Mouse (Mus musculus): ENCODE data around the gene Nynrin. TPM values are rescaled to one million over a fixed set of nuclear protein-coding genes. Genes with fewer than 3 reads are reported as not detected.

Gene Nynrin
- total RNA-seq (2021): 1 to 10 TPM; 8.2 to 9.0 TPM
- long read RNA-seq, experiment 1, full-length matches to known transcripts: 1 of 2 reads
- long read RNA-seq, experiment 1, partial matches to known transcripts: 0 of 2 reads
- long read RNA-seq, experiment 1, other reads (novel, unspliced or antisense): 1 of 2 reads
- long read RNA-seq, experiment 2, partial matches to known transcripts: 0 of 5 reads
- long read RNA-seq, experiment 2, other reads (novel, unspliced or antisense): 5 of 5 reads

DNA sequence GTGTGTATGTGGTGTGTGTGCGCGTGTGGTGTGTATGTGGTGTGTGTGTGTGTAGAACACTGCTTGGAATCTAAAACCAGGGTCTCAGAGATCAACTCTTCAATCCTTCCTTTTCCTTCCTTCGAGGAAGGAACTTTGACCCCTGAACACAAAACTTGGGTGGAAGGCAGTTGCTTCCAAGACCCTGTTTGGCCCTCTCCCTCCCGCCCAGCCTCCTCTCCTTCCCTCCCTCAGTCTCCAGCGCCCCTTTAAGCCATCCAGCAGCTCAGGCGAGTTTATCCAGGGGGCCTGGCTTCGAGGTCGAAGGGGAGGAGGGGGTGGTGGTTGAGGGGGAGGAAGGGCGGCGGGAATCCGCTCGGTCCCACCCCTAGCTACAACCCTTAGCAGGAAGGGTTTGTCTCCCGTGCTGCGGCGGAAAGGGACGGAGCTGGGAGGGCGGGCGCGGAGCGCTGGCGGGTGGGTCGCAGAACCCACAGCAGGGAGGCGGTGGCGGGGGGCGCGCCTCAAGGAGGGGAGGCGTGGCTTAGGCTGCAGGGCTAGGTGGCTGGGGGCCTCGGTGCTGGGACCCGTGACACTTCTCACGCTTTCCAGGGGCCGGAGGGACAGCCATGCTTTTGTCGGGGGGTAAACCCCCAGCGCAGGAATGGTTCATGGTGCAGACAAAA lies at the start of gene Nynrin:
Gene Nynrin (plus strand): TSS at position 390 of the 665 bp plus-strand sequence.
- peak; percentile 35 to 56 for DNase-seq (ENCODE audit: low spot score in 2 of 2)

DNA sequence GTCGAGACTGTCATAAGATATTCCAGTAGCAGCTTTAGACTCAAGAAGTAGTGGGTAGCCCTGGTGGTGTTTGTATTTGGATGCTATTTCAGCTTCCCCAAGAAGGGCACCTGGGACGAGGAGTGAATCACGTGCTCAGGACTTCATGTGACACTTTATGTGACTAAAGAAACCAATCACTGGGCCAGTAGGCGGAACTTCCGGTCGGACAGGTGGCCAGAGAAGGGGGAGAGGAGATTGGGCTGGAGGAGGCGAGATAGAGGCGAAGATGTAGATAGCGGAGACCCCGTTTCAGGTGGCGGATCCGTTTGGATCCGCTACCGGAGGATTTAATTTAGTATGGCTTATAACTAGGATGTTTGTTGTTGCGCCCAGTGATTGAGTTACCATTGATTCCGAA lies 38.9 kb upstream of the Nynrin start:
- peak; percentile 43 to 58 for DNase-seq (ENCODE audit: low spot score in 2 of 2)

DNA sequence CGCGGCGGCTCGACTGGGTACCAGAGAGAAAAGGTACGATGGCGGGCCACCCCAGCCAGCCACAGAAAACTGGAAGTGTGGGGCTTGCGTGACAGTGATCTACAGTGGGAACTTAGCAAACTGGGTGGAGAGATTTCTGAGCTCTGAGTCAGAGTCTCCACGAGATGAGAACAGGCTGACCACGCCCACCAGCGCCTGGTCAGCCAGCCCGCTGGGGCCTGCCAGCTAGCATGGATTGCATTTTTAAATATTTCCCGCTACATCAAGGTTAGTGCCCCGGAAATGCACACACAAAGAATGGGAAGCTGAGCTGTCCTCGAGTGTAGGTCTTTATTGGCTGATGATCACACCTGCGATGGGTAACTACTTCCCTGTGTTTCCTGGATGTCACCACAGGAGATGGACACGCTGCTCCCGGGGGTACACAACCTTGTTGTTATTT lies 38.5 kb upstream of the Nynrin start:
- peak; percentile 59 to 67 for DNase-seq (ENCODE audit: low spot score in 2 of 2)

DNA sequence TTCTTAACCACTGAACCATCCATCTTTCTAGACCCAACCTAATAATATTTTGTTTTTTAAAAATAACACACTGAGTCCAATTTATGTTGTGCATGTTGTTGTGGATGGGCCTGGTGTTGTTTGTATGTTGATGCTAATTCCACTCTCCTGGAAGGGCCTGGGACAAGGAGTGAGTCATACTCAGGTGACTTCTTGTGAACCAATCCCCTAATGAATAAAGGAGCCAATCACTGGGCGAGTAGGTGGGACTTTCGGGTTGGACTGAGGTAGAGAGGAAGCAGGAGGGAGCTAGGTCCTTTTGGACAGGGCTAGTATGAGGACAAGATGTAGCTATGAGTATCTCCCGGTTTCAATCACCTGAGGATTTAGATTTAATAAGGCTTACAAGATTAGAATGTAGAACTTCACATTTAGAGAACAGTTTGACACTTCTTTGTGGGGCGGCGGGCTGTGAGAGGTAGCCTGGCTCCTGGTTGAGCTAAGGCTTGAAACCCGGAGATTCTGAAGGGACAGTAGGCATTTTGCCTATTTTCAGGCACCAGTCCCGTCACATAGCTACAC lies 33.9 kb upstream of the Nynrin start:
- peak; percentile 0 to 10 for DNase-seq (ENCODE audit: low spot score in 2 of 2)

DNA sequence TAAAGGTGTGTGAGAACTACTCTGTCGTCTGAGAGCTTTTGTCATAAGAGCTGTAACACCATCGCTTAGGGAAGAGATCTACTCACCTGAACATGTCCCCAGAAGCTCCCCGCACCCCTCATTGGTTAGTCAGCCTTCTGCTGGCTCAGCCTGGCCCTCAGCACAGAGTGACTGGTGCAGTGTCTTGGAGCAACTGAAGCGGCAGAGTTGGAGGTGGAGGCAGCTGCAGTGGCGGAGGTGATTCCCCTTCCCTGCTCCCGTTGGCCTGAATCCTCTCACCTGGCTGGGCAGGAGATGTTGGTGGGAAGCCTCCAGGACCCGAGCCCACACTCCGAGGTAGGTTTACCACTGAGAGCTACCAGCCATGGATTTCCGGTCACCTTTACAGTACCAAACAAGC lies 33.2 kb upstream of the Nynrin start:
- peak; percentile 1 to 14 for DNase-seq (ENCODE audit: low spot score in 2 of 2)

DNA sequence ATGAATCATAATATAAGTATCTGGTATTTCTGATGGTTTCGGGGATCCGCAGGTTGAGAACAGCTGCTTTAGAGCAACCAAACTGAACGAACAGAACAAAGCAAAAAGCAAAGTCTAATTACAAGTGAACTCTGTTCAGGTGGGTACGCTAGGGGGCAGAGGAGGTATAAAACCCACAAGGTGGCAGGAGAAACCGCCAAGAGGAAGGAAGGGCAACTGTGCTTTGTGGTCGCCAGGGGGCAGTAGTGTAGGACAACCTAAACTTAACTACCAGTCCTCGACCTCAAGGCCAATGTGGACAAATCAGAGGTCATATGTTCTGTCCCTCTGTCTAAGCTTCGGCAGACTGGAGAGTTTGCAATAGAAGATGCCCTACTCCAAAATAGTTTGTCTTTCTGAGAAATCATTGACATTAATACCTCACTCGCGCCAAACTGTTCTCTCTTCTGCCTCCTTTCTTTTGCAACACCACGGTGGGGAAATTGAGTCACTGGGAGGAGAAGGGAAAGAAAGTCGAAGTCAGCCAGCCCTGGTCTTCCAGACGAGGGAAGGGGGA lies 31.3 kb upstream of the Nynrin start:
- peak; percentile 65 to 75 for DNase-seq (ENCODE audit: low spot score in 2 of 2)

DNA sequence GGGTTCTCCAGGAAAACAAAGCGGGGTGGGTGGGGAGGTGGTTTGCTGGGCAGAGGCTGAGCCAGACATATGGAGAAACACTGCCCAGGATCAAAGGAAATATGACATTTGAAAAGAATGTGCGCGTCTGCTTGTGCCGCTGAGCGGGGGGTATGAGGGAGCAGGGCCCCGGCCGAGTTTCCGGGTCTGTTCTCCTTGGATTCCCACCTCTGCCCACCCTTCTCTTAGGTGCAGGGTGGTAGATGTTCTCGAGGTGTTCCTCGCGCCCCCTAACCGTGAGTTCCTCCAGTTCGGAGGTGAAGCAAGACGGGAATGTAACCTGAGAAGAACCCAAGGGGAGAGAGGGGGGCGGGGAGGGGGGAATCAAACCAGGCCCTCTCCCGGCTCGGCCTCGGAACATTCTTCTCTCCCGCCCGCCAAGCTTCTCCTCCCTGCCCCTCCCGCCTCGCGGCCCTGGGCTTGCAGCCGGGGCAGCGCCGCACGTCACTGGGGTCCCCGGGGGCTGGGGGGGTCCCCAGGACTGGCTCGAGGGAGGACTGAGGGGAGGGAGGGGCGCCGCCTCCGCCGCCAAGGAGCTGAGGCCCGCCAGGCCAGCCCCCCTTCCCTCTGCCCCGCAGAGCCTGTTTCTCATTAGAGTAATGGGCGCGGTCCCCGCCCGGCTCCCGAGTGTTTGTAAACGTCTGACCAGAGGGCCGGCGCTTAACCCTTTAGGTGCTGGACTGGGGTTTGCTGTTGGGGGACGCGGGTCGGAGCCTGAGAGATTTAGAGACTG lies 30.6 kb upstream of the Nynrin start, which contains the start of gene Nfatc4:
Gene Nfatc4 (plus strand): TSS at position 154 of the 772 bp plus-strand sequence.
- DNase-seq (ENCODE audit: low spot score in 2 of 2): peak; percentile 61 to 71

GRCm38 (mm10) chr14:55824001-55824480 lies 29.8 kb upstream of the Nynrin start:
- DNase-seq (ENCODE audit: low spot score in 2 of 2): peak; percentile 25 to 33

DNA sequence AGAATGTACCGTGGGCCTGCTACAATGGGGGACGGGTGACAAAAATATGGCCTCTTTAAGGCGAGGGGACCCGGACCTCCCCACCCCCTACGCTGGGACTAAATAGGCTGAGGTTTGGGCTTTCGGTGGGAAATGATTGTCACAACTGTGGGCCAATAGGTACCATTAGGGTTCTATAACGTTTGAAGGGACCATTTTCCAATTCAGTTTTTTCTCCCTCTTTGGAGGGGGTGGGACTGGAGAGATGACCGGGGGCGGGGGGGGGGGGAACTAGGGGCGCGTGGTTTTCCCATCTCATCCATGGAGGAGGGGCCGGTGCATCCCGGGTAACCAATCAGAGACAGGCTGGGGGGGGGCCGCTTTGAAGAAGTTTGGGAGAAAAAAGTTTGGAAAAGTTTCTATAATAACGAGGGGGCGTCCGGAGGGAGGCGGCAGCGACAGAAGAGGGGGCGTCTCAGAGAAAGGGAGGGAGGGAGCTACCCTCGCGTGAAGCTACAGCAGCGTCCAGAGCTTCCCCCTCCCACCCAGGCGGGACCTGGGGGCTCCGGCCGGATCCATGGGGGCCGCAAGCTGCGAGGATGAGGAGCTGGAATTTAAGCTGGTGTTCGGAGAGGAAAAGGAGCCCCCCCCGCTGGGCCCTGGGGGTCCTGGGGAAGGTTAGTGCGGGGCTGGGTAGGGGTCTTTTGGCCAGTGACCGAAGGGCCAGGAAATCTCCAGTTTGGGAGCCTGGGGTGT lies 29.2 kb upstream of the Nynrin start:
- DNase-seq (ENCODE audit: low spot score in 2 of 2): peak; percentile 11 to 23

DNA sequence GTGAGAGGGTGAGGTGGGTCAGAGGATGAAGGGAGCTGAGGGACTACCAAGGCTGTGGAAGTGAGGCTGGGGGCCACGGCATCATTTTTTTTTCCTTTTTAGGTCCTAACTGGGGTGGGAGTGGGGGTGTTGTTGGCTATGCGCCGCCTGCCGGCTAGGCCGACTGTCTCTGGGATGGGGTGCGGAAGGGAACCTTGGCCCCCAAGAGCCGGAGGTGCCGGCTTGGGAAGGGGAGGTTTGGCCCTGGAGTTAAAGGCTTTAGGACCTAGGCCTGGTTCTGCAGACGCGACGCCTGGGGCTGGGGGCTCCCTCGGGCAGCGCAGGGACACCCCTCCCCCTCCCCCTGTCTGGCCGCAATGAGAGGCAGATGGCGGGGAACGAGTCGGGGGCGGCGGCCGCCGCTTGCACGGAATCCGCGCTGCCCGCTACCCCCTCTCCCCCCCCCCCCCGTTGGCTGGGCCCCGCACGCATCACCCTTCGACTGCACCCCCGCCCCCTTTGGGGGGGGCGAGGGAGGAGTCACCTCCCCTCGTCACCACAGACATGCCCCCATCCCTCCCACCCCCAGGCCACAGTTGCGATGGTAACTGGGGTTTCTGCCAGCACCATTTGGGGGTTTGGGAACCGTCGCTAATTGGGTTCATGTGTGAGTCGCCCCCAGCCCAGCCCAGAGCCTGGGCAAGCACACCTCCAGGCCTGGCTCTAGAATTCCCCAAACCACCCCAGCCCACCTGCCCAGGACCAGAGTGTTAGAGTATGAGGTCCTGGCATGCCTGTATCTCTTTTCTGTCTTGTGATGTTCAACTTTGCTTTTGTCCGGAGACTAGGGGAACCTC lies 28.4 kb upstream of the Nynrin start:
- DNase-seq (ENCODE audit: low spot score in 2 of 2): peak; percentile 12 to 25

DNA sequence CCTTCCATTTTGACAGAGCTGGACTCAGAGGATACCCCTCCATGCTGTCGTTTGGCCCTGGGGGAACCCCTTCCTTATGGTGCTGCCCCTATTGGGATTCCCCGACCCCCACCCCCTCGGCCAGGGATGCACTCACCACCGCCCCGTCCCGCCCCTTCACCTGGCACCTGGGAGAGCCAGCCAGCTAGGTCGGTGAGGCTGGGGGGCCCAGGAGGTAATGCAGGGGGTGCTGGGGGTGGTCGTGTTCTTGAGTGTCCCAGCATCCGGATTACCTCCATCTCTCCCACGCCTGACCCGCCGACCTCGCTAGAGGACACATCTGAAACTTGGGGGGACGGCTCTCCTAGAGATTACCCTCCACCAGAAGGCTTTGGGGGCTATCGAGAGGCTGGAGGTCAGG lies 27.7 kb upstream of the Nynrin start:
- peak in 1 of 2 experiments; percentile 2 for DNase-seq (ENCODE audit: low spot score in 2 of 2)

DNA sequence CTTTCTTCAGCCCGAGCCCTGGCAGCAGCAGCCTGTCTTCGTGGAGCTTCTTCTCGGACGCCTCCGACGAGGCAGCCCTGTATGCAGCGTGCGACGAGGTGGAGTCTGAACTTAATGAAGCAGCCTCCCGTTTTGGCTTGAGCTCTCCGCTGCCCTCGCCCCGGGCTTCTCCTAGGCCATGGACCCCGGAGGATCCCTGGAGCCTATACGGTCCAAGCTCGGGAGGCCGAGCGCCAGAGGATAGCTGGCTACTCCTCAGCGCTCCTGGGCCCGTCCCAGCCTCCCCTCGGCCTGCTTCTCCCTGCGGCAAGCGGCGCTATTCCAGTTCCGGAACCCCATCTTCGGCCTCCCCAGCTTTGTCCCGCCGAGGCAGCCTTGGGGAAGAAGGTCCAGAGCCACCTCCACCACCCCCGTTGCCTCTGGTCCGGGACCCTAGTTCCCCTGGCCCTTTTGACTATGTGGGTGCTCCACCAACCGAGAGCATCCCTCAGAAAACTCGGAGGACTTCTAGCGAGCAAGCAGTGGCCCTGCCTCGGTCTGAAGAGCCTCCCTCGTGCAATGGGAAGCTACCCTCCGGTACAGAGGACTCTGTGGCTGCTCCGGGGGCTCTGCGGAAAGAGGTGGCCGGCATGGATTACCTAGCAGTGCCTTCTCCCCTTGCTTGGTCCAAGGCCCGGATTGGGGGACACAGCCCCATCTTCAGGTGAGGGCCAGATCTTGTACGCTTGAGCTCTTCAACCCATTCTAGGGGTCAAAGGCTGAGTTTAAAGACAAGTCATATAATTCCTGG lies 27.1 kb upstream of the Nynrin start:
- peak; percentile 3 to 23 for DNase-seq (ENCODE audit: low spot score in 2 of 2)

- DNase-seq (ENCODE audit: low spot score in 2 of 2): peak in 1 of 2 experiments; percentile 16
These were observed 25.0 kb upstream of the Nynrin start for GRCm38 (mm10) chr14:55828716-55829263.

DNA sequence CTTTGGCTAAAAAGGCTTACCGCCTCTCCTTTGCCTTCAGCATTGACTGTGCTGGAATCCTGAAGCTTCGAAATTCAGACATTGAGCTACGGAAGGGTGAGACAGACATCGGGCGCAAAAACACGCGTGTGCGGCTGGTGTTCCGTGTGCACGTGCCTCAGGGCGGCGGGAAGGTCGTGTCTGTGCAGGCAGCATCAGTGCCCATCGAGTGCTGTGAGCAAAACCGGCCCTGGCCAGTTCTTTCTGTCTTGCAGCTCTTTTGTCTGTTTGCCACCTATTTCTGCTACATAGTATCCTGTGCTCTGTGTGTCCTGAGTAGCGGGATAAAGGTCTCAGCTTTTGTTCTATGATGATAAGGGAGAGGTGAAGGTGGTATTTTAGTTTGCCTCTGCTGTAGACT lies 24.0 kb upstream of the Nynrin start:
- DNase-seq (ENCODE audit: low spot score in 2 of 2): peak in 1 of 2 experiments; percentile 16

- DNase-seq (ENCODE audit: low spot score in 2 of 2): peak in 1 of 2 experiments; percentile 11
These were observed 23.5 kb upstream of the Nynrin start for GRCm38 (mm10) chr14:55830331-55830730.

- DNase-seq (ENCODE audit: low spot score in 2 of 2): no peak
These were observed 20.7 kb upstream of the Nynrin start for GRCm38 (mm10) chr14:55833126-55833525.

DNA sequence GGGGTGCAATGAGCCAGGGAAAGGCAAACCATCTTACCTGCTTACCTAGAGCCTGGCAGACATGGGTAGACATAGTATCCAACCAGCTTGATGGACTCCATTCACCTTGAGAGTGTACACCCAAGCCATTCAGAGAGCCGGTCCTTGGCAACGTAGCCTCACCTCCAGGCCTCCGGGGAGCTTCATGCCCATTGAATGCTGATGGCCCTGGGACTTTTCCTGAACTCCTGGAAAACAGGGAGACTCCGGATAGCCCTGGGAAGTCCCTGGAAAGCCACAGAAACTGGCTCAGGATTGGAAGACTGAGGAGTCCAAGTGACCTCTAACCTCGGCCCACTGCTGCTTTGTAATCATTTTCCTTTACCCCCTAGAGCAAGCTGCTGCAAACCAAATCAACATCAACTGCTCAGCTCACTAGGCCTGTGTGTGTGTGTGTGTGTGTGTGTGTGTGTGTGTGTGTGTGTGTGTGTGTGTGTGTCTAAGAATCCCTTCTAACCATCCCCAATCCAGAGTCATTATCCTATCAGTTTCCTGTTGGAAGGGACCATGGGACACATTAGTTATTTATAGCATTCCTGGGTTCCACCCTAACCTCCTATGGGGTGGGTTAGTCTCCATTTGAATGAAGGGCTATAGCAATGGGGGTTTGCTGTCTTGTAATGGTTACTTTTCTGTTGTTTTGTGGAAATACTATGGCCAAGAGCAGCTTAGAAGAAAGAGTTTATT lies 18.8 kb upstream of the Nynrin start:
- DNase-seq (ENCODE audit: low spot score in 2 of 2): no peak

- DNase-seq (ENCODE audit: low spot score in 2 of 2): no peak
These were observed 15.5 kb upstream of the Nynrin start for GRCm38 (mm10) chr14:55838312-55838711.
